ENCODE assay signal across 8 mouse cellular contexts in the genomic region with DNA sequence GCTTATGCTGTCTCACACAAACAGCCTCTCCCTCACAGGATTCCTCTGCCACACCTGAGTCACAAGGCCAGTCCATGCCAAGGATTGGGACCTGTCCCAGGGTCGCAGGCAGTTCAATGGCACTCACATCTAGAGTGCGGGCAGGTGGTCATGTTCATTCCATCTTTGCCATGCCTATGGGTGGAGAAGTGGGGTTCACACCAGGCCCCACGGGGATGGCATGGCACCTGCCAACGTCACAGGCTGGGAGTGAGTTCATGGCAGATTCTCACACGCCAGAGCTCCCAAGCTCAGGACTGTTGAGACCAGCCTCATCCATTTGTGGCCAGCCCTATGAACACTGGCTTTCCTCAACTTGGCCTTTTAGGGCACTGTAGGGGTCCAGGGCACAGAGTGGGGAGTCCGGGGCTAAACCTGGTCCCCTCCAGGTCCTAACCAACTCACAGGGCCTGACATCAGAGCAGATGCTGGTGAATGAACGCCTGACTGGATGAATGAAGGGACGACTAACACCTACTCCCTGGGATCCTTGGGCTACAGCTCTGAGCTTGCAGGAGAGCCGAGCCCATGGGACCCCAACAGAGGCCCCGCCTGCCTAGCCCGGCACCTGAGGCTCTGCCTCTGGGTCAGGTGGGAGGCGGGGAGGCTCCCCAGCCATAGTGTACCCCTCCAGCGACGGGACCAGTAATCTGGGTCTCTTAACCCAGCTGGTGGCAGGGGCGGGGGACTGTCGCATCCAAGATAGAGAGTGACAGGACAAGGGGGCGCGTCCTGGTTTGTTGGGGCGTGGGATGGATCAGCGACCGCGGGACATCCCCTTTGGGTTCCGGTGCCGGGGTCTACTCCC. TPM values are rescaled to one million over a fixed set of nuclear protein-coding genes. Genes with fewer than 3 reads are reported as not detected.
A peak's percentile ranks its signal among the peaks of the same experiment; 100 is the strongest.
DNase-seq lines count a peak whose midpoint lies in the region; ATAC-seq and TF ChIP-seq lines count a peak whose summit lies in the region.

No protein-coding gene starts in this region.

- no peaks in the 10 kb centered on the region for H3K9me3 ChIP-seq in heart, embryonic 12.5 days (replicated peaks)
- H3K9me3 ChIP-seq in ES-E14 (ENCODE audit: control insufficient read depth, insufficient read depth, low read depth, low read length): no peaks in the 10 kb centered on the region
- no peaks in the 10 kb centered on the region for H3K9me3 ChIP-seq in forebrain, embryonic 11.5 days (ENCODE audit: control insufficient read depth, low read length)
- no peaks in the 10 kb centered on the region for H3K9me3 ChIP-seq in liver, embryonic 13.5 days (replicated peaks)

- no peak for DNase-seq in heart, adult 8-10 months (ENCODE audit: low spot score)
- no peak for DNase-seq in ES-E14 (ENCODE audit: low read depth, low spot score)
- DNase-seq in forebrain, embryonic 11.5 days (ENCODE audit: low spot score): no peak
- DNase-seq in liver, embryonic 13.5 days: no peak
- DNase-seq in urinary bladder, postnatal 10 days (ENCODE audit: low spot score): no peak
- DNase-seq in thymus, adult 18-20 months: no peak
- no peak for DNase-seq in adrenal gland, postnatal 4 days (ENCODE audit: low spot score in 2 of 2)

- H3K36me3 ChIP-seq in heart, embryonic 12.5 days: no peaks in the 10 kb centered on the region
- no peaks in the 10 kb centered on the region for H3K36me3 ChIP-seq in ES-E14 (ENCODE audit: control insufficient read depth, insufficient read depth, low read length, poor library complexity, severe bottlenecking)
- H3K36me3 ChIP-seq in forebrain, embryonic 11.5 days (ENCODE audit: control insufficient read depth, insufficient read depth, low read length): no peaks in the 10 kb centered on the region
- no peaks in the 10 kb centered on the region for H3K36me3 ChIP-seq in liver, embryonic 13.5 days

- H3K27me3 ChIP-seq in heart, embryonic 12.5 days (replicated peaks): peaks cover 71% of the 10 kb centered on the region
- peaks cover 41% of the 10 kb centered on the region for H3K27me3 ChIP-seq in forebrain, embryonic 11.5 days (ENCODE audit: control insufficient read depth, insufficient read depth, low read length)
- peaks cover 79% of the 10 kb centered on the region for H3K27me3 ChIP-seq in liver, embryonic 13.5 days

- no peak for ATAC-seq in heart, embryonic 12.5 days (ENCODE audit: insufficient number of reproducible peaks, low FRiP score)
- ATAC-seq in forebrain, embryonic 11.5 days (replicated peaks; ENCODE audit: low FRiP score): 0 out of 2 replicates have a peak, but pooled peaks have one; percentile 10
- no peak for ATAC-seq in liver, embryonic 13.5 days (ENCODE audit: low read depth)

- H3K4me2 ChIP-seq in heart, embryonic 12.5 days: peak overlapping the region; percentile 99
- peak overlapping the region; percentile 98 for H3K4me2 ChIP-seq in forebrain, embryonic 11.5 days (ENCODE audit: low read depth, low read length, severe bottlenecking)
- peak overlapping the region; percentile 65 for H3K4me2 ChIP-seq in liver, embryonic 13.5 days

- in situ Hi-C loops in ES-E14 (cut with MboI; ENCODE audit: low sequenced_read_pairs in 2 of 2, unreplicated experiment in 2 of 2): no loop called here

- peak overlapping the region; percentile 66 for H3K4me3 ChIP-seq in heart, embryonic 12.5 days
- peak overlapping the region; percentile 73 to 80 for H3K4me3 ChIP-seq in ES-E14 (ENCODE audit: insufficient read depth in 1 of 2, low read depth in 1 of 2, low read length in 2 of 2, poor library complexity in 1 of 2, severe bottlenecking in 1 of 2)
- H3K4me3 ChIP-seq in forebrain, embryonic 11.5 days (ENCODE audit: low read depth, low read length): peak overlapping the region; percentile 67
- peak overlapping the region; percentile 48 for H3K4me3 ChIP-seq in liver, embryonic 13.5 days (replicated peaks)

- no peak overlapping the region for H3K27ac ChIP-seq in heart, embryonic 12.5 days (ENCODE audit: poor library complexity, severe bottlenecking)
- no peak overlapping the region for H3K27ac ChIP-seq in ES-E14 (ENCODE audit: insufficient read depth, low read depth, low read length, poor library complexity, severe bottlenecking)
- H3K27ac ChIP-seq in forebrain, embryonic 11.5 days (ENCODE audit: low read depth, low read length): no peak overlapping the region
- H3K27ac ChIP-seq in liver, embryonic 13.5 days: no peak overlapping the region

- H3K4me1 ChIP-seq in heart, embryonic 12.5 days (replicated peaks): peaks cover 39% of the 10 kb centered on the region
- peaks cover 0 to 15% of the 10 kb centered on the region in 2 experiments; a peak in 1 of 4 replicates for H3K4me1 ChIP-seq in ES-E14 (ENCODE audit: control insufficient read depth in 2 of 2, insufficient read depth in 2 of 2, low read length in 2 of 2, poor library complexity in 1 of 2)
- H3K4me1 ChIP-seq in forebrain, embryonic 11.5 days (replicated peaks; ENCODE audit: control insufficient read depth, insufficient read depth, low read length): peaks cover 6% of the 10 kb centered on the region; the same call in 1 of the 2 replicates
- no peaks in the 10 kb centered on the region for H3K4me1 ChIP-seq in liver, embryonic 13.5 days (replicated peaks)

- peak overlapping the region; percentile 64 for H3K9ac ChIP-seq in heart, embryonic 12.5 days
- peak overlapping the region; percentile 49; the same call in 1 of the 2 replicates for H3K9ac ChIP-seq in ES-E14 (ENCODE audit: insufficient read depth, low read depth, low read length, poor library complexity, severe bottlenecking)
- H3K9ac ChIP-seq in forebrain, embryonic 11.5 days (ENCODE audit: low read length): peak overlapping the region; percentile 68
- H3K9ac ChIP-seq in liver, embryonic 13.5 days: no peak overlapping the region

- WGBS in heart, embryonic 12.5 days: 15% methylated on average over 24 of the region's 24 CpGs
- WGBS in forebrain, embryonic 11.5 days: 12% methylated on average over 24 of the region's 24 CpGs
- WGBS in liver, embryonic 13.5 days (ENCODE audit: insufficient replicate concordance): 16% methylated on average over 24 of the region's 24 CpGs

TF ChIP-seq in ES-E14, 5 proteins besides CTCF, POLR2A, EP300 and RAD21:
- TF ChIP-seq ZC3H11A (IDR thresholded peaks at IDR 0.05; ENCODE audit: borderline replicate concordance, low read depth, low read length) (no peak), ZNF384 (IDR thresholded peaks at IDR 0.05; ENCODE audit: low read depth, low read length) (no peak), HCFC1 (IDR thresholded peaks at IDR 0.05; ENCODE audit: borderline replicate concordance, insufficient read depth, low read length) (no peak), MAFK (IDR thresholded peaks at IDR 0.05; ENCODE audit: insufficient read depth, low read depth, low read length) (no peak), CHD2 (IDR thresholded peaks at IDR 0.05; ENCODE audit: low read depth, low read length) (no peak)

RNA-seq across cellular contexts. Expression of gene Pitpnm3, which starts 0.8 kb away (rescaled TPM):
- 0.13 and 0.17 TPM in 2 replicates for polyA plus RNA-seq in heart, embryonic 12.5 days (2016; fragmentation: Nextera tagmentation; extraction: Ambion mirVana)
- total RNA-seq in heart, adult 8-10 months (2022): 1 to 10 TPM; 1.1 to 2.1 (median 1.9) TPM
- 0.32 and 0.36 TPM in 2 replicates for total RNA-seq in ES-E14 (2012; rRNA removed)
- polyA plus RNA-seq in forebrain, embryonic 11.5 days (2014; fragmentation: Nextera tagmentation; extraction: Ambion mirVana): 0.20 and 0.43 TPM in 2 replicates
- polyA plus RNA-seq in liver, embryonic 13.5 days (2015; fragmentation: Nextera tagmentation; extraction: Ambion mirVana): 0.06 and 0.14 TPM in 2 replicates
- total RNA-seq in adrenal gland, postnatal 4 days (2021): 1 to 10 TPM in 1 of 2 experiments, under 1 TPM in 1; 0.79 to 1.4 TPM
